Mouse (Mus musculus): ENCODE measurements around the gene Clint1. TPM values are rescaled to one million over a fixed set of nuclear protein-coding genes. Genes with fewer than 3 reads are reported as not detected.
A peak's percentile ranks its signal among the peaks of the same experiment; 100 is the strongest.

Gene Clint1
- polyA plus RNA-seq, 1 experiment from 2014 or later: 49.2 TPM

GRCm38 (mm10) chr11:45810056-45810455, 41.8 kb upstream of the Clint1 start:
- Histone ChIP-seq H3K27me3 (ENCODE audit: control insufficient read depth, insufficient read depth, low read length) (no peaks in the 10 kb centered on the region), H3K4me2 (no peak overlapping the region), H3K4me3 (ENCODE audit: low read depth, low read length) (no peak overlapping the region), H3K4me1 (ENCODE audit: control insufficient read depth, insufficient read depth, low read length) (peaks cover 4% of the 10 kb centered on the region; the same call in 1 of the 2 replicates), H3K9ac (ENCODE audit: low read depth, low read length) (no peak overlapping the region), H3K27ac (ENCODE audit: low read depth, low read length) (no peak overlapping the region), H3K9me3 (replicated peaks; ENCODE audit: control insufficient read depth, low read length) (0 out of 2 replicates have a peak, but pooled peaks cover 3% of the 10 kb centered on the region), H3K36me3 (ENCODE audit: control insufficient read depth, insufficient read depth, low read length) (no peaks in the 10 kb centered on the region)
- WGBS (ENCODE audit: insufficient replicate concordance): 67% methylated on average over 6 of the region's 6 CpGs
- ATAC-seq (replicated peaks; ENCODE audit: insufficient number of reproducible peaks, low FRiP score, low TSS enrichment): no peak

GRCm38 (mm10) chr11:45810805-45811204, 41.0 kb upstream of the Clint1 start:
- Histone ChIP-seq H3K4me3 (ENCODE audit: low read depth, low read length) (no peak overlapping the region), H3K27ac (ENCODE audit: low read depth, low read length) (peak overlapping the region; percentile 25; the same call in 1 of the 2 replicates), H3K9ac (ENCODE audit: low read depth, low read length) (no peak overlapping the region), H3K27me3 (ENCODE audit: control insufficient read depth, insufficient read depth, low read length) (no peaks in the 10 kb centered on the region), H3K36me3 (ENCODE audit: control insufficient read depth, insufficient read depth, low read length) (no peaks in the 10 kb centered on the region), H3K9me3 (replicated peaks; ENCODE audit: control insufficient read depth, low read length) (0 out of 2 replicates have a peak, but pooled peaks cover 3% of the 10 kb centered on the region), H3K4me1 (ENCODE audit: control insufficient read depth, insufficient read depth, low read length) (no peaks in the 10 kb centered on the region), H3K4me2 (no peak overlapping the region)
- ATAC-seq (replicated peaks; ENCODE audit: insufficient number of reproducible peaks, low FRiP score, low TSS enrichment): no peak; the same call in 1 of the 2 replicates
- WGBS (ENCODE audit: insufficient replicate concordance): 81% methylated on average over 8 of the region's 8 CpGs

- H3K9ac ChIP-seq (ENCODE audit: low read depth, low read length): no peak overlapping the region
- H3K4me1 ChIP-seq (ENCODE audit: control insufficient read depth, insufficient read depth, low read length): no peaks in the 10 kb centered on the region
- no peaks in the 10 kb centered on the region for H3K27me3 ChIP-seq (ENCODE audit: control insufficient read depth, insufficient read depth, low read length)
- no peak overlapping the region for H3K4me3 ChIP-seq (ENCODE audit: low read depth, low read length)
- no peak for ATAC-seq (replicated peaks; ENCODE audit: insufficient number of reproducible peaks, low FRiP score, low TSS enrichment)
- H3K36me3 ChIP-seq (ENCODE audit: control insufficient read depth, insufficient read depth, low read length): no peaks in the 10 kb centered on the region
- 81% methylated on average over 10 of the region's 10 CpGs for WGBS (ENCODE audit: insufficient replicate concordance)
- H3K27ac ChIP-seq (ENCODE audit: low read depth, low read length): no peak overlapping the region
- H3K4me2 ChIP-seq: no peak overlapping the region
- 0 out of 2 replicates have a peak, but pooled peaks cover 3% of the 10 kb centered on the region for H3K9me3 ChIP-seq (replicated peaks; ENCODE audit: control insufficient read depth, low read length)
Observed at GRCm38 (mm10) chr11:45815603-45816002, 36.2 kb upstream of the Clint1 start.

- H3K27ac ChIP-seq (ENCODE audit: low read depth, low read length): no peak overlapping the region
- H3K4me1 ChIP-seq (ENCODE audit: control insufficient read depth, insufficient read depth, low read length): no peaks in the 10 kb centered on the region
- 62% methylated on average over 1 of the region's 1 CpGs for WGBS (ENCODE audit: insufficient replicate concordance)
- H3K4me3 ChIP-seq (ENCODE audit: low read depth, low read length): no peak overlapping the region
- no peak overlapping the region for H3K4me2 ChIP-seq
- H3K9ac ChIP-seq (ENCODE audit: low read depth, low read length): no peak overlapping the region
- no peak for ATAC-seq (replicated peaks; ENCODE audit: insufficient number of reproducible peaks, low FRiP score, low TSS enrichment)
- no peaks in the 10 kb centered on the region for H3K36me3 ChIP-seq (ENCODE audit: control insufficient read depth, insufficient read depth, low read length)
- no peaks in the 10 kb centered on the region for H3K9me3 ChIP-seq (replicated peaks; ENCODE audit: control insufficient read depth, low read length)
- no peaks in the 10 kb centered on the region for H3K27me3 ChIP-seq (ENCODE audit: control insufficient read depth, insufficient read depth, low read length)
Observed at GRCm38 (mm10) chr11:45816712-45817111, 35.1 kb upstream of the Clint1 start.

- Histone ChIP-seq H3K9me3 (replicated peaks; ENCODE audit: control insufficient read depth, low read length) (no peaks in the 10 kb centered on the region), H3K9ac (ENCODE audit: low read depth, low read length) (no peak overlapping the region), H3K27me3 (ENCODE audit: control insufficient read depth, insufficient read depth, low read length) (no peaks in the 10 kb centered on the region), H3K27ac (ENCODE audit: low read depth, low read length) (no peak overlapping the region), H3K4me2 (no peak overlapping the region), H3K4me3 (ENCODE audit: low read depth, low read length) (no peak overlapping the region), H3K4me1 (ENCODE audit: control insufficient read depth, insufficient read depth, low read length) (no peaks in the 10 kb centered on the region), H3K36me3 (ENCODE audit: control insufficient read depth, insufficient read depth, low read length) (no peaks in the 10 kb centered on the region)
- no peak for ATAC-seq (replicated peaks; ENCODE audit: insufficient number of reproducible peaks, low FRiP score, low TSS enrichment)
- 53% methylated on average over 3 of the region's 3 CpGs for WGBS (ENCODE audit: insufficient replicate concordance)
Observed at GRCm38 (mm10) chr11:45817996-45818395, 33.9 kb upstream of the Clint1 start.

- H3K4me1 ChIP-seq (ENCODE audit: control insufficient read depth, insufficient read depth, low read length): no peaks in the 10 kb centered on the region
- WGBS (ENCODE audit: insufficient replicate concordance): 87% methylated on average over 6 of the region's 6 CpGs
- ATAC-seq (replicated peaks; ENCODE audit: insufficient number of reproducible peaks, low FRiP score, low TSS enrichment): no peak
- H3K27ac ChIP-seq (ENCODE audit: low read depth, low read length): no peak overlapping the region
- H3K9me3 ChIP-seq (replicated peaks; ENCODE audit: control insufficient read depth, low read length): no peaks in the 10 kb centered on the region
- H3K4me2 ChIP-seq: no peak overlapping the region
- H3K4me3 ChIP-seq (ENCODE audit: low read depth, low read length): no peak overlapping the region
- H3K9ac ChIP-seq (ENCODE audit: low read depth, low read length): no peak overlapping the region
- no peaks in the 10 kb centered on the region for H3K27me3 ChIP-seq (ENCODE audit: control insufficient read depth, insufficient read depth, low read length)
- H3K36me3 ChIP-seq (ENCODE audit: control insufficient read depth, insufficient read depth, low read length): no peaks in the 10 kb centered on the region
Observed at GRCm38 (mm10) chr11:45820930-45821329, 30.9 kb upstream of the Clint1 start.

GRCm38 (mm10) chr11:45830112-45830511, 21.7 kb upstream of the Clint1 start:
- Histone ChIP-seq H3K4me1 (ENCODE audit: control insufficient read depth, insufficient read depth, low read length) (peaks cover 12% of the 10 kb centered on the region), H3K36me3 (ENCODE audit: control insufficient read depth, insufficient read depth, low read length) (no peaks in the 10 kb centered on the region), H3K27ac (ENCODE audit: low read depth, low read length) (no peak overlapping the region), H3K4me2 (no peak overlapping the region), H3K9ac (ENCODE audit: low read depth, low read length) (no peak overlapping the region), H3K9me3 (replicated peaks; ENCODE audit: control insufficient read depth, low read length) (no peaks in the 10 kb centered on the region), H3K27me3 (ENCODE audit: control insufficient read depth, insufficient read depth, low read length) (no peaks in the 10 kb centered on the region), H3K4me3 (ENCODE audit: low read depth, low read length) (no peak overlapping the region)
- no peak for ATAC-seq (replicated peaks; ENCODE audit: insufficient number of reproducible peaks, low FRiP score, low TSS enrichment)

- Histone ChIP-seq H3K27ac (ENCODE audit: low read depth, low read length) (peak overlapping the region; percentile 50; the same call in 1 of the 2 replicates), H3K4me3 (ENCODE audit: low read depth, low read length) (no peak overlapping the region), H3K4me2 (no peak overlapping the region), H3K9ac (ENCODE audit: low read depth, low read length) (no peak overlapping the region), H3K4me1 (ENCODE audit: control insufficient read depth, insufficient read depth, low read length) (peaks cover 15% of the 10 kb centered on the region), H3K9me3 (replicated peaks; ENCODE audit: control insufficient read depth, low read length) (no peaks in the 10 kb centered on the region), H3K36me3 (ENCODE audit: control insufficient read depth, insufficient read depth, low read length) (no peaks in the 10 kb centered on the region), H3K27me3 (ENCODE audit: control insufficient read depth, insufficient read depth, low read length) (no peaks in the 10 kb centered on the region)
- 50% methylated on average over 9 of the region's 9 CpGs for WGBS (ENCODE audit: insufficient replicate concordance)
- no peak for ATAC-seq (replicated peaks; ENCODE audit: insufficient number of reproducible peaks, low FRiP score, low TSS enrichment)
Observed at GRCm38 (mm10) chr11:45830743-45831310, 21.0 kb upstream of the Clint1 start.

- ATAC-seq (replicated peaks; ENCODE audit: insufficient number of reproducible peaks, low FRiP score, low TSS enrichment): no peak
- Histone ChIP-seq H3K4me2 (no peak overlapping the region), H3K27me3 (ENCODE audit: control insufficient read depth, insufficient read depth, low read length) (no peaks in the 10 kb centered on the region), H3K9ac (ENCODE audit: low read depth, low read length) (no peak overlapping the region), H3K27ac (ENCODE audit: low read depth, low read length) (no peak overlapping the region), H3K36me3 (ENCODE audit: control insufficient read depth, insufficient read depth, low read length) (no peaks in the 10 kb centered on the region), H3K4me1 (ENCODE audit: control insufficient read depth, insufficient read depth, low read length) (peaks cover 16% of the 10 kb centered on the region), H3K9me3 (replicated peaks; ENCODE audit: control insufficient read depth, low read length) (no peaks in the 10 kb centered on the region), H3K4me3 (ENCODE audit: low read depth, low read length) (no peak overlapping the region)
- WGBS (ENCODE audit: insufficient replicate concordance): 91% methylated on average over 15 of the region's 15 CpGs
Observed at GRCm38 (mm10) chr11:45831476-45832143, 20.2 kb upstream of the Clint1 start.
